Mouse (Mus musculus) layer of hippocampus, postnatal 25 days (tissue): Measurements from ENCODE around the gene Rsbn1. TPM values are rescaled to one million over a fixed set of nuclear protein-coding genes. Genes with fewer than 3 reads are reported as not detected.
A peak's percentile ranks its signal among the peaks of the same experiment; 100 is the strongest.

ENCODE experiments used
- DNase-seq, 2 experiments: peaks; one replicate each; pipeline ENCODE4 v3.0.0; 2022; ENCODE audit warnings: mixed read lengths in 2 of 2, low spot score in 1 of 2; ENCODE audit errors: extremely low spot score in 1 of 2
- total RNA-seq, 2 experiments: library from RNA; stranded (reverse); gene quantifications; 2 replicates each; pipeline ENCODE4 v1.2.3; 2021

Rsbn1 gene
- total RNA-seq = 10 to 100 TPM; 20.0 to 20.3 TPM

DNA sequence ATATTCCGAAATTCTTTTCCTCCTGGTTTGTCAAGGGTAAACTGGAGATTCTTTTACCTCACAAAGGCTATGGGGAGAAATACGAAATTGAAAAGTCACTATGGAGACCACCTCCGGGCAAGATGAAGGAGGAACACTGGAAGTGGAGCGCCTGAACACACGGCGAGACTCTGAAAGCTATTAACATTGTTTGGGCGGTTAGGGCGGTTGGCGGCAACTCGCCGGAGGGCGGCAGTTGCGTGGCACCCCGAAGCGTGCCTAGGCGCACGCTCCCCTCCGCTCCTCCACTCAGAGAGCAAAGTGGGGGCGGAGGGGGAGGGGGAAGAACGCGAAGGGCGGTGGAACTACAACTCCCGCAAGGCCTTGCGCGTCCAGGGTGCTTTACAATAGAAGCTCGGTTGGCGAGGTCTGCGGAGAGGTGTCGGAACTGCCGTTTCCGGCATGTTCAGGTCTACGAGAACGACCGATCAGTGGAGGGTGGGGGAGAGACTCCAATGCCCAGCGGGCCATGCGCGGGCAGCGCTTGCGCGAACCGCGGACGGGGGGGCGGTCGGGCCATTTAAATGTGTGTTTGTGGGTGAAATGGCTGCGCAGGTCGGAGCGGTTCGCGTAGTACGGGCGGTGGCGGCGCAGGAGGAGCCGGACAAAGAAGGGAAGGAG is at the start of gene Rsbn1:
Gene Rsbn1, plus strand, starts transcription at position 111 of the 660 bp plus-strand sequence.
- DNase-seq = peak; percentile 81 to 92

- DNase-seq = no peak
Measured at GRCm38 (mm10) chr3:103864200-103864599, 49.7 kb upstream of the Rsbn1 start.

GRCm38 (mm10) chr3:103867424-103867971 is 46.4 kb upstream of the Rsbn1 start:
- no peak for DNase-seq

DNA sequence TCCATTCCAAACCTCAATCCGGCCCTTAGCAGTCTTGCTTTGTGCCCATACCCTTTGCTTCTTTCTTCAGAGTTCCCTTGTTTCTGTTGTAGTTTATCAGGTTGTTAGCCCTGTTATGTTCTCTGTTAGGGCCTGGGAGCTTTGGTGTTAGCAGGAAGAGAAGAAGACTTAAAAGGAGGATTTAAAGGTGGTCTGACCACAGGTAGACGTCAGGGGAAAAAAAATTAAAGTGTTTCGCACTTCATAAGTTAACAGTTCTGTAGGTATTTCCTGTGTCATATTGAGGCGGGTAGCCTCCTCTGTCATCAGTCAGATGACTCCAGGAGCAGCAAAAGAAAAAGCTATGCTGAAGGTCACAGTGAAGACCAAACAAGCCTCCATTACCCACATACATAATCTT is 45.9 kb upstream of the Rsbn1 start:
- no peak for DNase-seq

GRCm38 (mm10) chr3:103872663-103873098 is 41.2 kb upstream of the Rsbn1 start:
- no peak for DNase-seq

DNA sequence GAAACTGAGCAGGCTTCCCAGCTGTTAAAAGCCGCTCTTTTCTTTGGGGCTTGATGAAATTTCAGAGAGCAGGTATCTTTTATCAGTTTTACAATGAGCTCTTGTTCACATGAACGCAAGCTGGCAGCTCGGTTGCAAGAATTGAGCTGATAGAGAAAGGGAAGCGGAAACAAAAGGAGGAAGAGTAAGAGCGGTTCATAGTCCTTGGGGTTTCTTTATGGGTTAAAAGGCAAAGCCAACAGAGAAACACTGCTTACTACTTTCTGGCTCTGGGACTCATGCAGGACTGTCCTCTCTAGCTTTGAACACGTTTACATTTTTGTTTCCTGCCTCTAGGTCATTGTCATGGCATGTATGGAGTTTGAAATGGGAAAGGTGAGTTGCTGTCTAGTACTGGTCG is 39.6 kb upstream of the Rsbn1 start:
- DNase-seq = no peak

- DNase-seq = no peak
Measured at GRCm38 (mm10) chr3:103885946-103886345, 28.0 kb upstream of the Rsbn1 start.

DNA sequence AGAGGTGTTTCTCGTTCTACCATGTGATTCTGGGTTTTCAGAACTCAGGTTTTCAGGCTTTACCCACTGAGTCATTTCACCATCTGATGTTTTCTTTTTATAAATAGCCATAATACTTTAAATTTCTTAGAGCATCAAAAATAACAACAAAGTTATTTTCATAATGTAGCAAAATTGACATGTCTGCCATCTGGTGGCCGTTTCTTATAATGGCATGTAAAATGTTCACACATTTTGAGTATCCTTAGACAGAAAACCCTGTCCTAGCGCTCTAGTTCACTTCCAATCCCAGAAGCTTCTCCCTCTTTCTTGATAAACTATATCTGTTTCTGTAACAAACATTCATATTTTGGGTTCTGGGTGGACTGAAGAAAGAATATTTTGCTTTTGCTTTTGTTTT is 26.3 kb upstream of the Rsbn1 start:
- peak in 1 of 2 experiments; percentile 58 for DNase-seq

GRCm38 (mm10) chr3:103893374-103893773 is 20.5 kb upstream of the Rsbn1 start:
- no peak for DNase-seq

- DNase-seq = no peak
Measured at GRCm38 (mm10) chr3:103904705-103905104, 9.2 kb upstream of the Rsbn1 start.

DNA sequence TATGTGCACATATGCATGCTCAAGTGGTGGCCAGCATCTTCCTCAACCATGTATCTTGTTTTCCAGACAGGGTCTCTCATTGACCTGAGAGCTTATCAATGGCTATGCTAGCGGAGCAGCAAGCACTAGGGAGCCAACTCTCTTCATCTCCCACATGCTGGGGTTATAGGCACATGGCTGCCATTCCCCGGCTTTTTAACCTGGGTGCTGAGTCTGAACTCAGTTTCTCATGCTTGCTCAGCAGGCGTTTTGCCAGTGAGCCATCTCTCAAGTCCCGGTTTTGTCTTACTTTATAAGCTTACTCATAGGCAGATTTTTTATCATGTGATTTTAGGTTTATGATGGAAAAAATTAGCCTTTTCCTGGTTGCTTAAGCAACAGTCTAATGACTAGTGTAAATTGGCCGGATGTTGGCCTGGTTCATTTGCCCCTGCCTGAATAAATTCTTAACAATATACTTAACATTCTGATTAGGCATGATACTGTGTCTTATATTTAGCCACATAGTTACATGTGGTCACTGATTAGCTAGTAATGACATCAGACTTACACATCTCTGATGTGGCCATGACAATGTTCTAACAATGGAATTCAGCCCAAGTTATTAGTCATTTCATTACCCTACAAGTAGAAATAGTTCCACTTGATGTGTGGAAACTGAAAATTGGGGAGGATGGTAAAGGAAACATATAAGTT is 6.4 kb upstream of the Rsbn1 start:
- DNase-seq = no peak

GRCm38 (mm10) chr3:103908781-103909180 is 5.1 kb upstream of the Rsbn1 start:
- DNase-seq = no peak

- DNase-seq = no peak
Measured at GRCm38 (mm10) chr3:103913451-103913961, 414 bp upstream of the Rsbn1 start.

DNA sequence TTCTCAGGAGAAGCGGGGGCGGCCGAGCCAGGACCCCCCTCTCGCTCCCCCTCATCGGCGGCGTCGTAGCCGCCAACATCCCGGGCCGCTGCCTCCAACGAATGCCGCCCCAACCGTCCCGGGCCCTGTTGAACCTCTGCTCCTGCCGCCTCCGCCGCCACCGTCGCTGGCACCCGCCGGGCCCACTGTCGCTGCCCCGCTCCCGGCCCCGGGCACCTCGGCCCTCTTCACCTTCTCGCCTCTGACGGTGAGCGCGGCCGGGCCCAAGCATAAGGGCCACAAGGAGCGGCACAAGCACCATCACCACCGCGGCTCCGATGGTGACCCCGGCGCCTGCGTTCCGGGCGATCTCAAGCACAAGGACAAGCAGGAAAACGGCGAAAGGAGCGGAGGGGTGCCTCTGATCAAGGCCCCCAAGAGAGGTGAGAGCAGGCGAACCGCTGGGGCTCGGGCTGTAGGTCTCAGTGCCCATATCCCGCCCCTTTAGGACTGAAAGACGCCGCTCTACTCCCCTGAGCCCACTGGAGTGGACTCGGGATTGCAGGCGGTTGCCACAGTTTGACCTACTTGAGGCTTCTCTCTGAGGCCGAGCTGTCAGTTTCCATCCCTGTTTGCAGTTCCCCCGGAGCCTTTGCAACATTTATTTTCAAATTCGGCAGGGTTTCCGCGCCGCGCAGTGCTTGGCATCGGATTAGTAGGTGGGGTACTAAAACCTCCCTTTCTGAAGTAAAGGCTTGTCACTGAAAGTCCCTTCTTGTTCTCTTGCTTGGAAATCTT is 1.0 kb downstream of the Rsbn1 start:
- peak; percentile 12 to 36 for DNase-seq

DNA sequence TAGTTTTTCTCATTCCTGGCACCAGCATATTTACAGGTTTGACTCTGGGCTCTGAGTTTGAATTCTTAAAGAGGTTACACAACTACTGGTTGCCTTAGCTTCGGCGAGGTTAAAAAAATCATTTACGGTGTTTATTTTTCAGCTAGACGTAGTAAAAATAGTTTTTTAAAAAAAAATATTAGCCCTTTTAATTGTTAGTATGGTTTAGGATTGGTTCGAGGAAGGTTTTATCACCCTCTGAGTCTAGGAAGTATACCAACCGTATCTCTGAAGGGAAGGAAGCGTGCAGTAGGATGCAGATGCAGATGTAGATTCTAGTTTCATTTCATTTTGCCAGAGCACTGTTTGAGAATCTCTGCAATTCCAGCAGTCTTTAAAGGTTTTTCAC is 1.6 kb downstream of the Rsbn1 start:
- DNase-seq = no peak

DNA sequence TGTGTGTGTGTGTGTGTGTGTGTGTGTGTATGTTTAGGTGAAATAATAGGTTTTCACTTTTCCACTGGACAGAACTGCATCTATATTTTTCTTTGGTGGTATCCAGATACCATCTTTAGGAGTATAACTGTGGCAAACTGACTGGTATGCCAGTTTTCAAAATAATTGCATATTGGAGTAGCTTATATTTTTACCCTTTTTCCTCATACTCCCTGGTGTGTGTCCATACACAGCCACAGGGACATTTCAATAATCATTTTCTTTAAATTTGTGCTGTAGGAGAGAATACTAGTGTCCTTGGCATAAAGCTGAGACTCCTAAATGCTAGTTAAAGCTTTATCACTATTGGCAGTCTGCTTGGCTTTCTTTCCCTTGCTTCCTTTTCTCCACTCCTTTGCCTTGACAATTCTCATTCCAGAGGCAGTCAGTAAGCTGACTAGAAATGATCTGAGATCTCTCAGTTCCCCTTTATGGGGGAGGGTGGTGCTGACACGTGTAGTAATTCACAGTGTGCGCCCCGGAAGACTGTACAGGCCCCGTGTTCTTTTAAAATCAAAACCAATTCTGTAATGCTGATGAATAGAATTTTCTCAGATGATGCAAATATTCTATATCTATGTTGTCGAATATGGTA is 2.4 kb downstream of the Rsbn1 start:
- DNase-seq = no peak

DNA sequence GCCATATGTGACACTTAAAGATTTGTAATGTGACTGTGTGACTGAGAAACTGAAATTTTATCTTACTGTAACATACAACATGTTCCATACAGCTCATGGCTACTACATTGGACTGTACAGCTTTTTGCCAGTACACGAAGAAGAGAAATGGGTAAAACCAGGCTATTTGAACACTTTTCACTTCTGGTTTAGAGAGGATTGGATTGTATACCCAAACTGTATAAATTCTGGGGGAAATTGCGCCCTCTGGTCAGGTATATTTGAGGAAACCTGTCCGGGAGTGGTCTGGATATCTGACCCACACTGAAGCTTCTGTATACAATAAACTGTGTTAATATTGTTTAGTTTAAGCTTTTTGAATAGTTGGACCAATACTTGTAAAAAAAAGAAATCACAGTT is 2.9 kb downstream of the Rsbn1 start:
- no peak for DNase-seq

DNA sequence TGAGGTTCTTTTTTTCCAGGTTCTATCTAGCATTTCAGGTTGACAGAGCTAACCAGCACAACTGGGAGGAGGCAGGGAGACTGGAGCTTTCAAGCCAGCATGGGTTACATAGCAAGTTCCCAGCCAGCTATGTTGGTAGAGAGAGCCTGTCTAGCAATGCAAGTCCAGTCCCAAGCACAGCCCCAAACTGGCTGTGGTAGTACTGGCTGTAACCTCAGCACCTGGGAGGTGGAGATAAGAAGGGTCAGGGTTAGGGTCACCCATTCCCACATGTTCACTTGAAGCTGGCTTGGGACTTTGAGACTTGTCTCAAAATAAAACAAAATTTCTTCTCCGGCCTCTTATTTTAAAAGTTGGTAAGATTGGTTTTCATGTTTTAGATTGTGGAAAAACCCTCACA is 6.2 kb downstream of the Rsbn1 start:
- no peak for DNase-seq

GRCm38 (mm10) chr3:103925302-103925701 is 11.4 kb downstream of the Rsbn1 start:
- no peak for DNase-seq

DNA sequence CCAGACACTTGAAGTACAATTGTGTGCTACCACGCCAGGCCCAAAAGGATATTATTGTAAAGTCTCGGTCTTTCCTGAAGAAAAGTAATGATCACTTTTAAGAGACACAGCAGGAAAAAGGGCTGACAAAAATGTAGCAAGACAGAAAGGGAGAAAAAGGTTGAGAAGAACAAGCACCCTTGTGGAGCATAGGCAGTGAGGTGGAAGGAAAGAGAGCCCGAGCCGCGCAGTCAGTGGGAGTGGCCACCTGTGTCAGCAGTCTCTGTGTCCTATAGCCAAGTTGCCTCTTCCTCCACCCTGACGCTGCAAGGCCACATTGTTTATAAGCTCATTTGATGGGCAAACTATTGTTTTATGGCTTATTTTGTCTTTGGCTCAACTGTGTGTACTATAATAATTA is 13.6 kb downstream of the Rsbn1 start:
- DNase-seq = no peak
